11 mouse cellular contexts compared by ENCODE assay signal in genomic region chr11:100721254-100721653, GRCm38 (mm10). TPM values are rescaled to one million over a fixed set of nuclear protein-coding genes. Genes with fewer than 3 reads are reported as not detected.
DNase-seq lines count a peak whose midpoint lies in the region; ATAC-seq and TF ChIP-seq lines count a peak whose summit lies in the region.
"Had no signal": no experiment of that assay in that cellular context is flagged by ENCODE, and none has a peak within 500 bp of the region (broad histone marks: within the 10 kb centered on the region; RNA-seq: fewer than 3 reads in every experiment).

No protein-coding gene starts in this region.

- peak overlapping the region; percentile 70 for H3K27ac ChIP-seq in kidney, postnatal 0 days
- H3K27ac ChIP-seq in heart, embryonic 11.5 days (ENCODE audit: low read depth, low read length): peak overlapping the region; percentile 86
- H3K27ac ChIP-seq in liver, postnatal 0 days (ENCODE audit: low read depth): peak overlapping the region; percentile 71

- H3K9me3 ChIP-seq in kidney, postnatal 0 days (replicated peaks; ENCODE audit: low read length): no peaks in the 10 kb centered on the region
- no peaks in the 10 kb centered on the region for H3K9me3 ChIP-seq in heart, embryonic 11.5 days (replicated peaks; ENCODE audit: control insufficient read depth, low read length)
- no peaks in the 10 kb centered on the region for H3K9me3 ChIP-seq in liver, postnatal 0 days (ENCODE audit: low read length)
- H3K9me3 ChIP-seq: limb, embryonic 12.5 days had no signal

- H3K4me1 ChIP-seq in kidney, postnatal 0 days (replicated peaks; ENCODE audit: insufficient read depth, low read length): peaks cover 15% of the 10 kb centered on the region; the same call in 1 of the 2 replicates
- H3K4me1 ChIP-seq in heart, embryonic 11.5 days (ENCODE audit: control insufficient read depth, insufficient read depth, low read length): peaks cover 45% of the 10 kb centered on the region
- peaks cover 54% of the 10 kb centered on the region for H3K4me1 ChIP-seq in liver, postnatal 0 days (ENCODE audit: insufficient read depth)

- 64% methylated on average over 4 of the region's 4 CpGs for WGBS in kidney, postnatal 0 days
- WGBS in heart, embryonic 11.5 days (ENCODE audit: insufficient replicate concordance): 51% methylated on average over 4 of the region's 4 CpGs
- 27% methylated on average over 4 of the region's 4 CpGs for WGBS in liver, postnatal 0 days (ENCODE audit: insufficient replicate concordance)

- H3K36me3 ChIP-seq in kidney, postnatal 0 days (ENCODE audit: insufficient read depth, low read length): peaks cover 18% of the 10 kb centered on the region
- H3K36me3 ChIP-seq in heart, embryonic 11.5 days (ENCODE audit: control insufficient read depth, insufficient read depth, low read length): peaks cover 12% of the 10 kb centered on the region
- H3K36me3 ChIP-seq in liver, postnatal 0 days (replicated peaks; ENCODE audit: insufficient read depth, low read length): peaks cover 35% of the 10 kb centered on the region

- peak; percentile 73; the same call in 1 of the 2 replicates for TF ChIP-seq EP300 in liver, postnatal 0 days (IDR thresholded peaks at IDR 0.05; ENCODE audit: low read depth)

- no peak overlapping the region for H3K9ac ChIP-seq in kidney, postnatal 0 days (ENCODE audit: low read depth, low read length)
- peak overlapping the region; percentile 60 for H3K9ac ChIP-seq in heart, embryonic 11.5 days (ENCODE audit: low read depth, low read length)
- peak overlapping the region; percentile 4; the same call in 1 of the 2 replicates for H3K9ac ChIP-seq in liver, postnatal 0 days (replicated peaks)

- TF ChIP-seq CTCF in kidney, postnatal 0 days (IDR thresholded peaks at IDR 0.05; ENCODE audit: low read depth): no peak
- no peak for TF ChIP-seq CTCF in liver, postnatal 0 days (IDR thresholded peaks at IDR 0.05; ENCODE audit: low read depth)

- H3K27me3 ChIP-seq in kidney, postnatal 0 days (ENCODE audit: insufficient read depth, low read length): no peaks in the 10 kb centered on the region
- no peaks in the 10 kb centered on the region for H3K27me3 ChIP-seq in heart, embryonic 11.5 days (ENCODE audit: control insufficient read depth, insufficient read depth, low read length)
- no peaks in the 10 kb centered on the region for H3K27me3 ChIP-seq in liver, postnatal 0 days (ENCODE audit: insufficient read depth, low read length)
- H3K27me3 ChIP-seq: limb, embryonic 12.5 days had no signal

- H3K4me3 ChIP-seq in kidney, postnatal 0 days (replicated peaks; ENCODE audit: low read depth, low read length): no peak overlapping the region
- H3K4me3 ChIP-seq in heart, embryonic 11.5 days (ENCODE audit: low read depth, low read length): no peak overlapping the region
- no peak overlapping the region for H3K4me3 ChIP-seq in liver, postnatal 0 days (ENCODE audit: low read depth, low read length)
- H3K4me3 ChIP-seq: limb, embryonic 12.5 days had no signal

- no peak for ATAC-seq in kidney, postnatal 0 days (replicated peaks; ENCODE audit: low FRiP score, low read depth)
- no peak for ATAC-seq in heart, embryonic 11.5 days (replicated peaks; ENCODE audit: insufficient number of reproducible peaks, low FRiP score, low TSS enrichment)
- peak; percentile 11; the same call in 1 of the 2 replicates for ATAC-seq in liver, postnatal 0 days
- ATAC-seq in erythroid progenitor cell, adult 5-6 weeks (replicated peaks; ENCODE audit: low FRiP score, poor library complexity, severe bottlenecking): no peak

- no peak overlapping the region for H3K4me2 ChIP-seq in kidney, postnatal 0 days (ENCODE audit: low read length)
- no peak overlapping the region for H3K4me2 ChIP-seq in heart, embryonic 11.5 days
- H3K4me2 ChIP-seq in liver, postnatal 0 days (ENCODE audit: low read depth, low read length): peak overlapping the region; percentile 27; the same call in 1 of the 2 replicates
- H3K4me2 ChIP-seq: limb, embryonic 12.5 days had no signal

- DNase-seq in kidney, postnatal 0 days (ENCODE audit: low spot score): peak; percentile 33
- DNase-seq in kidney, adult 9 months: no peak
- DNase-seq in Muller cell, postnatal 12 days (ENCODE audit: inconsistent ontology term): peak; percentile 28
- no peak for DNase-seq in liver, postnatal 0 days
- no peak for DNase-seq in adrenal gland, postnatal 10 days
- DNase-seq in thymus, postnatal 0 days (ENCODE audit: low spot score): no peak
- DNase-seq: cerebellum, postnatal 14 days; gastrocnemius, postnatal 25 days had no signal

RNA-seq across cellular contexts. Expression of gene Hspb9, which starts 7.6 kb away (rescaled TPM):
- 0.37 TPM in 1 of 2 replicates, not detected in the other for polyA plus RNA-seq in kidney, postnatal 0 days (2015; fragmentation: Nextera tagmentation; extraction: Ambion mirVana)
- 0.37 TPM in 1 of 2 replicates, not detected in the other for polyA plus RNA-seq in heart, embryonic 11.5 days (2014; fragmentation: Nextera tagmentation; extraction: Ambion mirVana)
- 0.35 and 0.40 TPM in 2 replicates for polyA plus RNA-seq in liver, postnatal 0 days (2015; fragmentation: Nextera tagmentation; extraction: Ambion mirVana)
- under 1 TPM in 1 of 2 experiments, not detected in 1; 0.64 TPM for total RNA-seq in adrenal gland, postnatal 10 days (2021)
- 0.18 TPM in 1 of 2 replicates, not detected in the other for polyA plus RNA-seq in thymus, postnatal 0 days (2015; fragmentation: Nextera tagmentation; extraction: Ambion mirVana)
- not detected in 2 replicates for total RNA-seq in erythroid progenitor cell, adult 5-6 weeks (2015; ENCODE audit: low replicate concordance)
- total RNA-seq in erythroid progenitor cell, adult 5-6 weeks (2017; ENCODE audit: low replicate concordance): not detected in 2 replicates
- total RNA-seq: gastrocnemius, postnatal 25 days had no signal
- polyA plus RNA-seq: limb, embryonic 12.5 days had no signal

RNA-seq across cellular contexts. Expression of gene Kat2a, which starts 9.0 kb away (rescaled TPM):
- 39.0 and 40.2 TPM in 2 replicates for polyA plus RNA-seq in kidney, postnatal 0 days (2015; fragmentation: Nextera tagmentation; extraction: Ambion mirVana)
- polyA plus RNA-seq in heart, embryonic 11.5 days (2014; fragmentation: Nextera tagmentation; extraction: Ambion mirVana): 36.7 and 37.9 TPM in 2 replicates
- polyA plus RNA-seq in liver, postnatal 0 days (2015; fragmentation: Nextera tagmentation; extraction: Ambion mirVana): 8.5 and 9.2 TPM in 2 replicates
- 10 to 100 TPM; 33.1 to 42.4 TPM for total RNA-seq in adrenal gland, postnatal 10 days (2021)
- 33.2 and 39.3 TPM in 2 replicates for polyA plus RNA-seq in thymus, postnatal 0 days (2015; fragmentation: Nextera tagmentation; extraction: Ambion mirVana)
- 2.5 and 11.2 TPM in 2 replicates for total RNA-seq in erythroid progenitor cell, adult 5-6 weeks (2015; ENCODE audit: low replicate concordance)
- total RNA-seq in erythroid progenitor cell, adult 5-6 weeks (2017; ENCODE audit: low replicate concordance): 1.9 and 2.6 TPM in 2 replicates

RNA-seq across cellular contexts. Expression of gene Rab5c, which starts 16.8 kb away (rescaled TPM):
- polyA plus RNA-seq in kidney, postnatal 0 days (2015; fragmentation: Nextera tagmentation; extraction: Ambion mirVana): 34.7 and 39.0 TPM in 2 replicates
- polyA plus RNA-seq in heart, embryonic 11.5 days (2014; fragmentation: Nextera tagmentation; extraction: Ambion mirVana): 30.8 and 41.1 TPM in 2 replicates
- polyA plus RNA-seq in liver, postnatal 0 days (2015; fragmentation: Nextera tagmentation; extraction: Ambion mirVana): 16.6 and 17.0 TPM in 2 replicates
- total RNA-seq in adrenal gland, postnatal 10 days (2021): 100 to 1,000 TPM; 182 to 183 TPM
- polyA plus RNA-seq in thymus, postnatal 0 days (2015; fragmentation: Nextera tagmentation; extraction: Ambion mirVana): 35.8 and 38.6 TPM in 2 replicates
- total RNA-seq in erythroid progenitor cell, adult 5-6 weeks (2015; ENCODE audit: low replicate concordance): 99.8 and 136 TPM in 2 replicates
- total RNA-seq in erythroid progenitor cell, adult 5-6 weeks (2017; ENCODE audit: low replicate concordance): 80.2 and 110 TPM in 2 replicates

RNA-seq across cellular contexts. Expression of gene Dhx58, which starts 17.2 kb away (rescaled TPM):
- 3.3 and 3.7 TPM in 2 replicates for polyA plus RNA-seq in kidney, postnatal 0 days (2015; fragmentation: Nextera tagmentation; extraction: Ambion mirVana)
- 0.65 and 1.3 TPM in 2 replicates for polyA plus RNA-seq in heart, embryonic 11.5 days (2014; fragmentation: Nextera tagmentation; extraction: Ambion mirVana)
- 3.9 and 4.5 TPM in 2 replicates for polyA plus RNA-seq in liver, postnatal 0 days (2015; fragmentation: Nextera tagmentation; extraction: Ambion mirVana)
- 1 to 10 TPM; 6.0 to 9.4 TPM for total RNA-seq in adrenal gland, postnatal 10 days (2021)
- 10.2 and 10.7 TPM in 2 replicates for polyA plus RNA-seq in thymus, postnatal 0 days (2015; fragmentation: Nextera tagmentation; extraction: Ambion mirVana)
- total RNA-seq in erythroid progenitor cell, adult 5-6 weeks (2015; ENCODE audit: low replicate concordance): 6.8 and 7.5 TPM in 2 replicates
- 17.8 and 26.2 TPM in 2 replicates for total RNA-seq in erythroid progenitor cell, adult 5-6 weeks (2017; ENCODE audit: low replicate concordance)

RNA-seq across cellular contexts. Expression of gene Zfp385c, which starts 29.0 kb away (rescaled TPM):
- polyA plus RNA-seq in kidney, postnatal 0 days (2015; fragmentation: Nextera tagmentation; extraction: Ambion mirVana): 1.6 and 2.5 TPM in 2 replicates
- 0.14 and 0.25 TPM in 2 replicates for polyA plus RNA-seq in heart, embryonic 11.5 days (2014; fragmentation: Nextera tagmentation; extraction: Ambion mirVana)
- not detected in 2 replicates for polyA plus RNA-seq in liver, postnatal 0 days (2015; fragmentation: Nextera tagmentation; extraction: Ambion mirVana)
- under 1 TPM; 0.42 to 0.67 TPM for total RNA-seq in adrenal gland, postnatal 10 days (2021)
- polyA plus RNA-seq in thymus, postnatal 0 days (2015; fragmentation: Nextera tagmentation; extraction: Ambion mirVana): 0.12 TPM in 1 of 2 replicates, not detected in the other
- total RNA-seq in erythroid progenitor cell, adult 5-6 weeks (2015; ENCODE audit: low replicate concordance): not detected in 2 replicates
- total RNA-seq in erythroid progenitor cell, adult 5-6 weeks (2017; ENCODE audit: low replicate concordance): not detected in 2 replicates

Comparison
In these comparisons a context has a peak if more than half of its experiments do, and no peak if none do; other contexts are left out.
1. DNase-seq: peak in kidney, postnatal 0 days (single experiment) and Muller cell, postnatal 12 days (single experiment); none in kidney, adult 9 months (single experiment), liver, postnatal 0 days (single experiment), adrenal gland, postnatal 10 days (single experiment) and thymus, postnatal 0 days (single experiment).
2. Peak in every context shown above with its lines, with median percentiles within 50 percentile points of each other: H3K27ac ChIP-seq.